Mouse (Mus musculus) ES-E14 (cell line): ENCODE results near the gene Caprin1.

ENCODE experiments used
- CHD2 ChIP-seq: IDR thresholded peaks from 2 replicates; pipeline ENCODE4 v1.6.1; 2014; ENCODE audit warnings: mild to moderate bottlenecking, low read depth, low read length, inconsistent platforms
- HCFC1 ChIP-seq: IDR thresholded peaks from 2 replicates; pipeline ENCODE4 v1.6.1; 2012; ENCODE audit warnings: low read length, inconsistent platforms, borderline replicate concordance; ENCODE audit not compliant: insufficient read depth
- ZC3H11A ChIP-seq: IDR thresholded peaks from 2 replicates; pipeline ENCODE4 v1.6.1; 2012; ENCODE audit warnings: low read depth, mild to moderate bottlenecking, inconsistent platforms, low read length, borderline replicate concordance
- ZNF384 ChIP-seq: IDR thresholded peaks from 2 replicates; pipeline ENCODE4 v1.6.1; 2012; ENCODE audit warnings: low read depth, low read length, inconsistent platforms

DNA sequence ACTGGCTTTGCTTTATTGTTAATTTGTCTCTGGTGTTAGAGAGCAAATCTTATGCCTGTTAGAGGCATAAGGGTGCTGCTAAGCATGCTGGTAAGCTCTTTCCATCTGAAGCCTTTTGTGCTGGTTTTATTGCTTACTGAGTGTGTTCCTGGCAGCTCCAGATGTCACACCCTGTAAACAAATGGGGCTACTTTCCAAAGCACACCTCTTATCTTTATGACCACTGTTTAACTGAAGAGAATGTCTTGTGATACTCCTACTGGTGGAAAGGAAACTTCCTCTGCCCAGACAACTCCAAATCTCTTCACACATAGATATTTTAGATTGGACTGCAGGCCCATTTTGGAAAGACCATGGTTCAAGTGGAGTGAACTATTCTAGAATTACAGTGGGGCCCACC, 31.5 kb upstream of the Caprin1 start:
- TF ChIP-seq CHD2: no peak
- TF ChIP-seq ZC3H11A: no peak
- TF ChIP-seq HCFC1: no peak
- no peak for TF ChIP-seq ZNF384
